Mouse (Mus musculus): ENCODE measurements around the gene Tusc2. TPM values are rescaled to one million over a fixed set of nuclear protein-coding genes. Genes with fewer than 3 reads are reported as not detected.

Tusc2 gene
- polyA plus RNA-seq (2014; fragmentation: Illumina TruSeq; extraction: RNeasy Lipid Tissue Mini Kit (QIAGEN cat#74804); ENCODE audit: insufficient read depth, low read depth, low replicate concordance): 34.0 TPM

DNA sequence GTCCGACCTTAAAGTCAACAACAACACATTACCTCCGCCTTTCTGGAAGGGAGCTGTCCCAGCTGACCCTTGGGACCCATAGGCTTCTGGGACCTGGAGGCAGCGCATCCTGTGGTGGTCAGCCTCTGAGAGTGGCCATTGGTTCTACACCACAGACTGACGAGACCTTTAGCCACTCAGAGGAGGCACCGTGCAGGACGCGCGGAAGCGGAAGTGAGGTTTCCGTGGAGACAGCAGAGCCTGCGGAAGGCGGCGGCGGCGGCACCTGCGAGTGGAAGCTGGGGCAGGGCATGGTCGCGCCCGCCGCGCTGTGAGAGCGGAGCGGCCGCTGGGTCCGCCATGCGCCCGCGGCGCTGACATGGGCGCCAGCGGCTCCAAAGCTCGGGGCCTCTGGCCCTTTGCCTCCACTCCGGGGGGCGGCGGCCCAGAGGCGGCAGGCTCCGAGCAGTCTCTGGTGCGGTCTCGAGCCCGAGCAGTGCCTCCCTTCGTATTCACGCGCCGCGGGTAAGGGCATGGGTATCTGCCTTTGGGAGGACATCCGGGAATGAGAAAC lies at the start of gene Tusc2:
TSS of gene Tusc2 (plus strand) at position 227 of the 553 bp plus-strand sequence.

DNA sequence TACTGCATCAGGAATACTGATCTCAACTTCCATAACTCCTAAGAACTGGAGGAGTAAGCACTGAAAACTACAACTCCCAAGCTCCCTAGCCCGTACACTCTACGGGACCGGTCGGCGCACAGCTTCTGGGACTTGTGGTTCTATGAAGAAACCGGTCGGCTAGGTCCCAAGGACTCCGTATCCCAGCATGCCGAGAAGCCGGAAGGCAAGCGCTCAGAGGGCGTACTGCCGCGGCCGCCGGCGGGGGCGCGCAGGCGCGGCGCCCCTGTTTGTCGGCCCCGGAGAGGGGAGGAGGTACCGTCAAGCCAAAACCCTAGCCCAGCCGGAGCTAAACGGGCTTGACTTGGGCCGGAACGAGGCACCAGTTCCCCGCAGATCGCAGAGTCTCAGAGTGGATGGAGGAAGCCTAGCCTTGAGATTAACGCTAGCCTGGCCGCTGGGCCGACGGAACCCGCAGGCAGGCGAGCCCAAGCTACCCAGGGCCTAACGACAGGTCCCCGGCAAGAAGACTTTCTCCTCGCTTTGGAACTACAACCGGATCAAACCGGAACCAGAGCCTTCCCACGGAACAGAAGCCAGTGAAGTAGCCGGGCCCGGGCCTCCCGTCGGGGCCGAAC lies 29.2 kb upstream of the Tusc2 start, which contains the start of gene Tmem115:
TSS of gene Tmem115 (plus strand) at position 155 of the 617 bp plus-strand sequence.

DNA sequence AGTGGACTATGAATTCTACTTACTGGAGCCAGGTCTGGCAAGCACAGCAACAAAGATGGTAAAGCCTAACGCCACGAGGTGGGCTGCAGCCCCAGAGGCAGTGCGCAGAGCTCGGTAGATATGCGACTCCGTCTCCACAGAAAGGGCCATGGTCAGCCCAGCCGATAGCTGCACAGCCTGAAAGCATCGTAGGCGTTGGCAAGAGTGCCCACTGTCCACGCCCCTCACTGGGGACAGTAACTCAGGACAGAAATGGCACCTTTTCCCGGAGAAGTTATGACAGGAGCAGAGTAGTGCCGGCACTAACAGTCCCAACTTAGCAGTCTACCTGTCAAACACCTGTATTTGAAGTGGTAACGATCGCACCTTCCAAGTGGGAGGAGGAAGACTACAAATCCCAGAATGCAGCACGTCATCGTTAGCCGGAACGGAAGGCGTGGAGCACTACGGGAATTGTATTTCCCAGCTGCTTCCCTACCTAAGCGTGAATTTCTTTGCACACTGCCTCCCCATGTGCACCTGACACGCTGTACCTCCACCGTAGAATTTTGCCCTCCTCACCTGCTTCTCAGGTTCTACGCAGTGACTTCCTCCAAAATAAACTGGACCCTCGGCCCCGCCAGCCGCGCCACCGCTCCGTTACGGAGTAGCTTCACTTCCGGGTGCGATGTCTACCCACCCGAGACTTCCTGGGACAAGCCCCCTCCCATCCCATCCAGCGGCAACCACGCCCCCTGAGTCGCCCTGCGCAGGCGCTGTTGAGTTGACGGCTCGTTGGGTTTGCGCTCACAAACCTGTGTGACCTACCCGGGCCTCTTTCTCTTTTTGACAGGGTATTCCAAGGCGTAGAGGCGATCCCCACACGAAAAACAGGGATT lies 21.3 kb upstream of the Tusc2 start, which contains the start of the genes Cyb561d2 and Nprl2:
TSS of gene Cyb561d2 (minus strand) at position 720 of the 878 bp plus-strand sequence.
TSS of gene Nprl2 (plus strand) at position 753 of the 878 bp plus-strand sequence.

DNA sequence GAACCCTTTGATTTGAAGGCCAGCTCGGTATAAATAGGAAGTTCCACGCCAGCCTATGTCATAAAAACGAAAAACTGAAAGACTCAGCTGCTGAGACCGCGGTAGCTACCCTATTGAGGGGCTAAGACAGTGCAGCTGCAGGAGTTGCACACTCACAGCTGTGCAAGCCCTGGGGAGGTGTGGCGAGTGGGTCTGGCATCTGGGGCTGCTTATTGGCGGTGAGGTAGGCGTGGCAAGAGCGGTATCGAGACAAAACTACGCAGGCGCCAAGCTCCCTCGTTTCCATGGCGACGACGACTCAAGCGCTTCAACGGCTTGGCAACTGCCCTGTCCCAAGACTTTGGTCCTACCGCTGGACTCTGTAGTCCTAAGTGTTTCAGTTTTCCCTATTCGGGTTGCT lies 16.0 kb upstream of the Tusc2 start, which contains the start of gene Zmynd10:
TSS of gene Zmynd10 (plus strand) at position 273 of the 400 bp plus-strand sequence.

DNA sequence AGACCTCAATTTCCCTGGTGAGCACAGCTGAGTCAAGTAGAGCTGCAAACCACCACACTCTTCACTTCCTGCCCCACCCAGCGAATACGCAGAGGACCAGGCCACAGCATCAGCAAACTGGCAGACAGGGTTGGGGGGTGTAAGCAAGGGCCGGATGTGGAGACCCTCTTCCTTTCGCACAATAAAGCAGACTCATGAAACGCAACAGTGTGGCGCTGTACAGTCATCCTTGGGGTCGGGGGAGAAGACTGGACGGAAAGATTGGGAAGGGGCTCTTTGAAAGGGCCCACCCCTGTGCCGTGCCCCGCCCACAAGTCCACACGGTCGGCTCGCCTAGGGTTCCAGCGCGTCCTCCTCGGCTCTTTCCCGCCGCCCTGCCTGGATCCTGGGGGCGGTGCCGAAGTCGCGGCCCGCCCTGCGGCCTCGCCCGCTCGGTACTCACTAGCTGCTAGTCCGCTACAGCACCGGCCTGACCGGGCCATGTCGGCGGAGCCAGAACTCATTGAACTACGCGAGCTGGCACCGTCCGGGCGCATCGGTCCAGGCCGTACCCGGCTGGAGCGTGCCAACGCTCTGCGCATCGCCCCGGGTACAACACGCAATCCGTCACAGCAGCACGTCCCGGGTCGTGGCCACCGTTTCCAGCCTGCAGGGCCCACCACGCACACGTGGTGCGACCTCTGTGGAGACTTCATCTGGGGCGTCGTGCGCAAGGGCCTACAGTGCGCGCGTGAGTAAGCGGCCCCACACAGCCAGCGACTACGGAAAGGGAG lies 11.8 kb upstream of the Tusc2 start, which contains the start of gene Rassf1:
TSS of gene Rassf1 (plus strand) at position 439 of the 773 bp plus-strand sequence.

DNA sequence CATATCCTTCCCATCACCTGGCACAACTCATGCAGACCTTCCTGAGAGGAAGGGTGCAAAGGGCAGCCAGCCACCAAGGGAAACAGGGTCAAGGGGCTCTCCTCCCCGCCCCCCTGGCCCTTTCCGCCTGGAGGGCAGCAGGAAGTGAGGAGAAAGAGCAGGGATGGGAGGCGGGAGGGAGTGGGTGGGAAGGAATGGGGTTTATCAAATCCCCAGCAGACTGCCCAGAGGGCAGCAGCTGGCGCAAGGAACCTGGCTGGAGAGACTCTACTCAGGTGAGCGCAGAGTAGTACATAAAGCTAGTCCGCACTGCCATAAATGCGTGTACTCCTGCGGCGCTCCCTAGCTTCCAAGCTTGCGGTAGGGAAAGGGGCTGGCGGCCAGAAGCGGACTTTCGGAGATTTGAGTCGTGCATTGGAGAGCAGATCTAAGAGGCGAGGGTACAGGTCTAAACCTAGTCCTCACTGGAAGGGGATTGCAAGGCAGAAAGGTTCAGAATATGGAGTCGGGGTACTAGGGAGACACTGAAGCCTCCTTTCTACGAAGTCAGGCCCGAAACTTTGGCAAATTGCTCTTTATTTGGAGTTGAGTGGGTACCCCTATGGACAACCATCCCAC lies 4.8 kb downstream of the Tusc2 start, which contains the start of gene Hyal2:
TSS of gene Hyal2 (plus strand) at position 244 of the 618 bp plus-strand sequence.

DNA sequence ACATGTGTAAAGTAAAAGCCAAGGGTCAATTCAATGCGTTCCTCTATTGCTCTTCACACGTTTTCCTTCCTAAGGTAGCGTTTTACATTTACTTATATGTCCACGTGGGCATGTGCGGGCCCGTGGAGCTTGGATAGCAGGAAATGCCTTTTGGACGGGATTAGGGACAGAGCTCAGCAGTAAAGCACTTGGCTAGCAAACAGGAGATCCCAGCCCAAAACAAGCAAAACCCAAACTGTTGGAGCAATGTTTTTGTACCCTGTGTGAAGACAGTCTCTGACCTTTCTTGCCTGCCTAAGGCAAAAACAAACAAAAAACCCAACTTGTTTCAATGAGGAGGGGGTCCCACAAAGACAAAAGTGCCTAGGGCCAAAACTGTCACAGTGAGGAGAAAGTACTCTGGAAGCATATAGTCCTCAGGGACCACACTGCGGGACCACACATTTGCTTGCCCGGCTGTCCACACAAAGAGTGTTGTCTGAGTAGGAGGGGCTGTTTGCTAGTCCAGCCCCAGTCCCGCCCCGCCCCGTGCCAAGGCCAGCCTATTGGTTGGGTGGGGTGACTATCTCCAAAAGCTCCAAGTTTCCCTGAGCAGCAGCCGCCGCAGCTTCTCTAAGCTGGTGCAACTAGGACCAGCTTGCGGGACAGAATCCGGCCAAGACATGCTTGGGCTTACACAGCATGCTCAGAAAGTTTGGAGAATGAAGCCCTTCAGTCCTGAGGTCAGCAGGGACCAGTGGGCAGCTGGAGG lies 13.5 kb downstream of the Tusc2 start, which contains the start of gene Hyal1:
TSS of gene Hyal1 (plus strand) at position 571 of the 751 bp plus-strand sequence.

DNA sequence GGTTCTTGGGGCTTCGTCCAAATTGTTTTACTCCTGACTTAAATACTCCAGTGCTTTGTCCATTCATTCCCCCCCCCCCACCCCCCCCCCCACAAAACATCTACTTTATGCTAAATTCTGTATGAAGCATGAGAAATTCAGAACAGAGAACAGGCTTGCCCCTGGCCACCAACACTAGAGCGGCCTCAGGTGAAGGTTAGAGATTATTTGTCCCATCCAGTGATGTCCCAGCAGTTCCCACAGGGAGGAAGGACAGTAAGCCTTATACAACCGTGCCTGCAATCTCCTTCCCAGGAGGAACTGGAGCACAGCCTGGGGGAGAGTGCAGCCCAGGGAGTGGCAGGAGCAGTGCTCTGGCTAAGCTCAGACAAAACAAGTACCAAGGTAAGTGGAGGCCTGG lies 15.5 kb downstream of the Tusc2 start, which contains the start of gene Naa80:
TSS of gene Naa80 (plus strand) at position 301 of the 400 bp plus-strand sequence.

DNA sequence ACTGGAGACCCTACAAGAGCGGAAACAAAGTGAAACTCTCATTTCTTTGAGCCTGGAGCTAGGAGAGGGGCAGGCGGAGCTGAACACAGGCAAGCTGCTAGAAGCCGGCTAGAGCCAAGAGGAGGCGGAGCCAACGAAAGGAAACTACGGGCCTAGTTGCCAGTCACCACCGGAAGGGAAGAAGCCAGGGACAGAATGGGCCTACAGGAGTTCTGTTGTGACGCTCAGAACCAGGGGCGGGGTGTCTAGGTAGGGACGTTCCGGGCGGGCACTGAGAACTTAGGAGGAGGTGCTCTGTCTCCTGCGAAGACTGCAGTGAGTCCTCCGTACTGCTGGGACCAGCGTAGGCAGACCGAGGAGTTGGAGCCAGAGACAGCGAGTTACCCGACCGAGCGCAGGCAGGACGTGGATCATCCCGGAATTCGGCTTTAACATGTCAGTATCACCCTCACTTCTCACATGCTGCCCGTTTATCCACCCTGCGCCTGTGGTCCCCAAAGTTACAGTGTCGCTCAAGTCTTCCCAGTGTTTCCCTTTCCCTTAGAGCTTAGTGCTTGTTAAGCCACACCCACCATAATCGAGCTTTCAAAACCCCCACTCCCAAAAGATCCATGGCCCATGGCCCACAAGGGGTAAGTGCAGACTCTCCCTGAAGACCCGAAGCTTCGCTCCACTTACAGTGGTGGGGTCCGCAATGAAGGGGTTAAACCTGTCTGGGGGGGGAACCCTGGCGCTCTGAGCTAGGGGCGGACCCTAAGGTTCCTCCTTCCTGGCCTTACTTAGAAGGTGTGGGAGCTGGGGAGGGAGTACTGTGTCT lies 17.7 kb downstream of the Tusc2 start, which contains the start of gene Hyal3:
TSS of gene Hyal3 (plus strand) at position 318 of the 817 bp plus-strand sequence.

DNA sequence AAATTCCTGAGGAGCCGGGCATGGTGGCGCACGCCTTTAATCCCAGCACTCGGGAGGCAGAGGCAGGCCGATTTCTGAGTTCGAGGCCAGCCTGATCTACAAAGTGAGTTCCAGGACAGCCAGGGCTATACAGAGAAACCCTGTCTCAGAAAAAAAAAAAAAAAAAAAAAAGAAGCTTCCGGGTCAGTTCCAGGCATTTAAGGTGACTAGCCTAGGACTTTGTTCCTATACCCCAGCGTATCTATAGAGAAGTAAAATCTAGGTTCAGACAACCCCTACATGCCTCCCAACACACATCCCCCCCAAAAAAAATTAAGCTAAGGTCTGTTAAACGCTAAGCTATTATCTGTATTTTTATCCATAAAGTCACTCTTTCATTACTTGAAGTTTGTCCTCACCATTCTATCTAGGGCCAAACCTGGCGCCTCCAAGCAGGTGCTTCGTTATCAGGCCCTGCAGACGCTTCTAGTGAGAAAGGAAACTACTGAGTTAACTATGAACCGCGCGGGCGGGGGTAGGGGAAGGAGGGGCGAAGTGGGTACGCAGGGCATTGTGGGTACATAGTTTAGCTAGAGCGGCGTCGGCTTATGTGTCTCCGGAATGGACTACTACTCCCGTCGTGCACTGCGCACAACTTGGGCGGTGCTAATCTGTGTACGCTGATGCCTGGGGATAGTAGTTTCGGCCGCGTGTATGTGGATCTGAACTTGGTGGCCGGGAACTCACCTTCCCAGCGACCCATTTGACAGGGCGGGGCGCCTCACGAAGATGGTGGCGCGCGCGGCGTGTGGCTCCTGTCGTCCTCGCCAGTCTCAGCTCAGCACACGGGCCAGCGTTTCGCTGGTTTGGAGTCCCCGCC lies 24.1 kb downstream of the Tusc2 start, which contains the start of gene Ifrd2:
TSS of gene Ifrd2 (plus strand) at position 669 of the 859 bp plus-strand sequence.

DNA sequence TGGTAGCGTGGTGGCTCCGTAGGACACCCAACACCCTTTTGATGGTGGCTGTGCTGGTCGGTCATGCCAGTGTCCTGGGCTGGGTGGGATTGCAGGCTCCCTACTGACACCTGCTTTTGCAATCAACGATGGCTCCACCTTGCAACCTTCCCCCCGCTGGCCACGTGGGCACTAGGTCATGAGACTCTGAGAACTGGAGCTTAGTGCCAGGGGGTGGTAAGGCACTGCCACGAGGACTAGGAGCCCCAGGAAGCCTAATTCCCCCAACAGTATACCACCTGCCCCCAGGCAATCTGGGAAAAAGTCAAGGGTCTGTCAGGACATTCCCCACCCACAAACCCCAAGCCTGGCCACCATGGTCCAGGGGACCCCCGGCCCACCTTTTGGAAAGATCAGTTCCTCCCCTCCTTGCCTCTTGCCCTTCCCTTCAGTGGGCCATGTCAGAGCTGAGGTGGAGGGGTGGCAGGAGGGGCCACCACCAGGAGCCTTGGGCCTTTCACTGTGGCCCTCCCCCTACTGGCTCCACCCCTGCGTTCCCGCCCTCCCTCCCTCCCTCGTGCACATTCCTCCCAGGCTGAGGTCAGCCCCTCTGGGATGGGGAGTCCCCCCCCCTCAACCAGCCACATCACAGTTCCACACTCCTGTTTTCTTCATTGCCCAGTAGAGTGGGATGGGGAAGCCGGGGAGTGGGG lies 45.8 kb downstream of the Tusc2 start, which contains the start of gene Sema3b:
TSS of gene Sema3b (minus strand) at position 489 of the 692 bp plus-strand sequence.

Other genes with a start within 250 kb of the Tusc2 start
- 8.4 TPM for gene Hemk1, start 224.9 kb upstream of the Tusc2 start, polyA plus RNA-seq (2014; fragmentation: Illumina TruSeq; extraction: RNeasy Lipid Tissue Mini Kit (QIAGEN cat#74804); ENCODE audit: insufficient read depth, low read depth, low replicate concordance)
- gene 6430571L13Rik, start 222.7 kb upstream of the Tusc2 start, polyA plus RNA-seq (2014; fragmentation: Illumina TruSeq; extraction: RNeasy Lipid Tissue Mini Kit (QIAGEN cat#74804); ENCODE audit: insufficient read depth, low read depth, low replicate concordance): 0.11 TPM
- gene Cacna2d2, start 163.6 kb upstream of the Tusc2 start, polyA plus RNA-seq (2014; fragmentation: Illumina TruSeq; extraction: RNeasy Lipid Tissue Mini Kit (QIAGEN cat#74804); ENCODE audit: insufficient read depth, low read depth, low replicate concordance): 0.14 TPM
- 22.6 TPM for gene Tmem115, start 29.3 kb upstream of the Tusc2 start, polyA plus RNA-seq (2014; fragmentation: Illumina TruSeq; extraction: RNeasy Lipid Tissue Mini Kit (QIAGEN cat#74804); ENCODE audit: insufficient read depth, low read depth, low replicate concordance)
- gene Cyb561d2, start 21.1 kb upstream of the Tusc2 start, polyA plus RNA-seq (2014; fragmentation: Illumina TruSeq; extraction: RNeasy Lipid Tissue Mini Kit (QIAGEN cat#74804); ENCODE audit: insufficient read depth, low read depth, low replicate concordance): 16.0 TPM
- gene Nprl2, start 21.0 kb upstream of the Tusc2 start, polyA plus RNA-seq (2014; fragmentation: Illumina TruSeq; extraction: RNeasy Lipid Tissue Mini Kit (QIAGEN cat#74804); ENCODE audit: insufficient read depth, low read depth, low replicate concordance): 20.2 TPM
- gene Zmynd10, start 16.0 kb upstream of the Tusc2 start, polyA plus RNA-seq (2014; fragmentation: Illumina TruSeq; extraction: RNeasy Lipid Tissue Mini Kit (QIAGEN cat#74804); ENCODE audit: insufficient read depth, low read depth, low replicate concordance): 11.5 TPM
- gene Rassf1, start 11.7 kb upstream of the Tusc2 start, polyA plus RNA-seq (2014; fragmentation: Illumina TruSeq; extraction: RNeasy Lipid Tissue Mini Kit (QIAGEN cat#74804); ENCODE audit: insufficient read depth, low read depth, low replicate concordance): 48.4 TPM
- 90.7 TPM for gene Hyal2, start 4.7 kb downstream of the Tusc2 start, polyA plus RNA-seq (2014; fragmentation: Illumina TruSeq; extraction: RNeasy Lipid Tissue Mini Kit (QIAGEN cat#74804); ENCODE audit: insufficient read depth, low read depth, low replicate concordance)
- 7.3 TPM for gene Hyal1, start 13.7 kb downstream of the Tusc2 start, polyA plus RNA-seq (2014; fragmentation: Illumina TruSeq; extraction: RNeasy Lipid Tissue Mini Kit (QIAGEN cat#74804); ENCODE audit: insufficient read depth, low read depth, low replicate concordance)
- gene Naa80, start 15.6 kb downstream of the Tusc2 start, polyA plus RNA-seq (2014; fragmentation: Illumina TruSeq; extraction: RNeasy Lipid Tissue Mini Kit (QIAGEN cat#74804); ENCODE audit: insufficient read depth, low read depth, low replicate concordance): 23.3 TPM
- 0.70 TPM for gene Hyal3, start 17.6 kb downstream of the Tusc2 start, polyA plus RNA-seq (2014; fragmentation: Illumina TruSeq; extraction: RNeasy Lipid Tissue Mini Kit (QIAGEN cat#74804); ENCODE audit: insufficient read depth, low read depth, low replicate concordance)
- 13.8 TPM for gene Ifrd2, start 24.4 kb downstream of the Tusc2 start, polyA plus RNA-seq (2014; fragmentation: Illumina TruSeq; extraction: RNeasy Lipid Tissue Mini Kit (QIAGEN cat#74804); ENCODE audit: insufficient read depth, low read depth, low replicate concordance)
- gene Sema3b, start 46.0 kb downstream of the Tusc2 start, polyA plus RNA-seq (2014; fragmentation: Illumina TruSeq; extraction: RNeasy Lipid Tissue Mini Kit (QIAGEN cat#74804); ENCODE audit: insufficient read depth, low read depth, low replicate concordance): 23.9 TPM
- gene Gnai2, start 72.1 kb downstream of the Tusc2 start, polyA plus RNA-seq (2014; fragmentation: Illumina TruSeq; extraction: RNeasy Lipid Tissue Mini Kit (QIAGEN cat#74804); ENCODE audit: insufficient read depth, low read depth, low replicate concordance): 294 TPM
- gene Slc38a3, start 106.3 kb downstream of the Tusc2 start, polyA plus RNA-seq (2014; fragmentation: Illumina TruSeq; extraction: RNeasy Lipid Tissue Mini Kit (QIAGEN cat#74804); ENCODE audit: insufficient read depth, low read depth, low replicate concordance): 0.32 TPM
- not detected for gene Gnat1, start 116.5 kb downstream of the Tusc2 start, polyA plus RNA-seq (2014; fragmentation: Illumina TruSeq; extraction: RNeasy Lipid Tissue Mini Kit (QIAGEN cat#74804); ENCODE audit: insufficient read depth, low read depth, low replicate concordance)
- 64.9 TPM for gene Sema3f, start 147.2 kb downstream of the Tusc2 start, polyA plus RNA-seq (2014; fragmentation: Illumina TruSeq; extraction: RNeasy Lipid Tissue Mini Kit (QIAGEN cat#74804); ENCODE audit: insufficient read depth, low read depth, low replicate concordance)
- gene Rbm5, start 207.7 kb downstream of the Tusc2 start, polyA plus RNA-seq (2014; fragmentation: Illumina TruSeq; extraction: RNeasy Lipid Tissue Mini Kit (QIAGEN cat#74804); ENCODE audit: insufficient read depth, low read depth, low replicate concordance): 46.7 TPM

Measured in lung, adult 10 weeks (tissue).